Mouse (Mus musculus): ENCODE results near the gene Tsc22d3.

- TF ChIP-seq EP300 (IDR thresholded peaks at IDR 0.05; ENCODE audit: low read depth) (no peak), CTCF (IDR thresholded peaks at IDR 0.05; ENCODE audit: low read depth) (no peak)
Observed at GRCm38 (mm10) chrX:140507377-140507776, 93.1 kb downstream of the Tsc22d3 start.

All from liver, postnatal 0 days (tissue).